Mouse (Mus musculus) mouse trophoblast stem cell (cell line): ENCODE measurements around the gene Olfr132.
"Not testable (repeated sequence)": the region's sequence is repeated elsewhere in the genome, so short reads cannot be mapped to it uniquely, and the experiment has no call there.

Experiments
- in situ Hi-C, 2 experiments: fragments of 300-500 bp; cut with MseI, MboI; formaldehyde crosslinking; loops; 2 replicates in 1 of 2; 3 replicates in 1 of 2; pipeline ENCODE4 v1.15.1; 2025

Olfr132 gene

DNA sequence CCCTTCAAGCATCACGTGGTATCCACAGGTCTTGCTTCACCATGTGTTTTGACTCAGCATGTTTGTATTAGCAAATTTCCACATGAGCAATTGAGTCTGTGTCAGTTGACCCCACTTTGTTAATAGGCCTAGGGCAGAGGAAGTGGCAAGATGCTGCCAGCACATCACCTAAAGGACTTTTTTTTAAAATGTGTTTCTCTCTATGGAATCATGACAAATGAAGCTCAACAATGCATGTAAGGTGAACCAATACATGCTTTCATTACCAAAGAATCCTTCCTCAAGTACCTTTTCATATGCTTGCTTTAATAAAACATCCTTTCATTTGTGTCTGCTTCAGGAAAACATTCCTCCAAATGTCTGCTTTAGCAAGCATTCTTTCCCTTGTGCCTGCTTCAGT lies at the start of gene Olfr132:
Olfr132 (minus strand) TSS at position 101 of the 400 bp plus-strand sequence.
- in situ Hi-C loops = no loop called here

DNA sequence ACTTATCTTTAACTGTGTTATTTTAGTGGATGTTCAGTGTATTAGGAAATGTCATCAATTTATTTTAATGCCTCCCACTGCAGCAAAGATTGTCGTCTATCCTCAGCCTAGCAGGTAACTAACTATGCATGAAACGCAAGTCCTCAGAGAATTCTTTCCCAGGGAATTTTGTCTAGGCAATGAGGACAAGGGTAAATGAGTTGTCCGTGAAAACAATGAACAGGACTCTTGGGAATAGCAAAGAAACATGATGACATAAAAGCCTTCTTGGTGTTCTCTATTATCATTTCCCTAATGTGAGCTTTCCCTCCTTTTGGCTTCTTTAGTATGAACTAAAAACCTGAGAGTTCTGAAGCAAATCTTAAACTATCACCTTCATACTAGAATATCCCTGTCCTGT lies 36.8 kb upstream of the Olfr132 start, which contains the start of gene Olfr134:
Olfr134 (plus strand) TSS at position 301 of the 400 bp plus-strand sequence.
- in situ Hi-C loops = no loop called here

DNA sequence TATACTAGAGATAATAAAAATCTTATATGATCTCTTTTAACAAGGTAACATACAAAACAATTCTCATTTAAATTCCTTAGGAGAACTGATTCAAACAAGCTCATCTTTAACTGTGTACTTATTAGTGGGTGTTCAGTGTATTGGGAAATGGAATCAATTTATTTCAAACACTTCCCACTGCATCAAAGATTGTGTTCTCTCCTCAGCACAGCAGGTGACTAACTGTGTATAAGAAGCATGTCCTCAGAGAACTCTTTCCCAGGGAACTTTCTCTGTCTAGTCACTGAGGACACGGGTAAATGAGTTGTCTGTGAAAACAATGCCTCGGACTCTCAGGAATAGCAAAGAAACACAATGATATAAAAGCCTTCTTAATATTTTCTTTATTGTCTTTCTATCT lies 10.7 kb upstream of the Olfr132 start, which contains the start of gene Olfr133:
Olfr133 (plus strand) TSS at position 301 of the 400 bp plus-strand sequence.
- in situ Hi-C loops = no loop called here

DNA sequence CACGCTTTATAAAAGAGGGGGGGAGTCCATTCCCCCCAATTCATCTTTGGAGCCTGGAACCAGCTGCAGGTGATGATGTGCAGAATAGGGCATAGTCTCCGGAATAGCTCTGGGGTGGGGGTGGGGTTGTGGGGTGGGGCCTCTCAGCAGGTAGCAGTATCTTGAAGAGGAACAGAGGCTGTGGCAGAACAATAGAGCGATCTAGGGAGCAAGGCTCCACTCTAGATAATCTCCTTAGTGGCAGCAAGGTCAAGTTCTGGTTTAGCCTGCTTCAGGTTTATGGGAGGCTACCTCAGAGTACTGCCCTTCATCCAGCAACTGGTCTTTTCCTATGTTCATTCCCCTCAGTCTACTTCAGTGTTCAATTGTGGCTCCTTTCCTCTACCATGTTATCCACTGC lies 9.0 kb downstream of the Olfr132 start:
- in situ Hi-C loops = not testable (repeated sequence)

DNA sequence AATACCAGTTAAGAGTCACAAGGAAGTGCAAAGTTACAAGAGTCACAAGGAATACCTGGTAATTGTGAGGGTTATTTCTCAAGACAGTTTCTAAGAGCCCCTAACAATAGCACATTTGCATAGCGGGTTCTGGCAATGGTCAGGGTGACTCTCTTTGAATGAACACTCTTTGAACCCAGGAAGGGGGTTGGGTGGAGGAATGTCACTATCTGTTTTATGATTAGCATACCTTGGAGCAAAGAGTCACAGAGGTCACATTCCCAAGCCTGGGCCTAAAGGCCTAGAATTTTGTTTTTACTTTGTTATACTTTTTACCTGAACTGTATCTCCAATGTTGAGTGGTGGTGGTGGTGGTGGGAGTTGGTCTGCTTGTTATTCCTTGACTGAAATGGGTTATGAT lies 10.1 kb downstream of the Olfr132 start:
- in situ Hi-C loops = not testable (repeated sequence)

DNA sequence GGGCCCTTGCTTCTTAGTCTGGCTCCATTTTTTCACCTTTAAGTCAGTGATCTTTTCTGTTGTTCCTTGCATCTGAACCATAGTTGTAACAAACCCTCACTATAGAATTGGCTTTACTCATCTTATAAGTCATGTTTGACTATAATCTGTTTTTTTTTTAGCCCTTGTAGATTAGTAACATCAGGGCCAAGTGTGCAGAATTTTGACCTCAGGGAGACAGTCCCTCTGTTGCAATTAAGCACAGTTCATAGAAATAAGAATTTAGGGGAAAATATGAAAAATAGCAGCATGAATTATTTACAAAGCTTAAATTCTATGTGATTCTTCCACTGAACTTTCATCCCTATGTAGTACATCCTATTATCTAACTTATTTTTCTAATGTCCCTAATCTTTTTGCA lies 45.7 kb downstream of the Olfr132 start, which contains the start of gene Olfr131:
Olfr131 (minus strand) TSS at position 101 of the 400 bp plus-strand sequence.
- in situ Hi-C loops = no loop called here

DNA sequence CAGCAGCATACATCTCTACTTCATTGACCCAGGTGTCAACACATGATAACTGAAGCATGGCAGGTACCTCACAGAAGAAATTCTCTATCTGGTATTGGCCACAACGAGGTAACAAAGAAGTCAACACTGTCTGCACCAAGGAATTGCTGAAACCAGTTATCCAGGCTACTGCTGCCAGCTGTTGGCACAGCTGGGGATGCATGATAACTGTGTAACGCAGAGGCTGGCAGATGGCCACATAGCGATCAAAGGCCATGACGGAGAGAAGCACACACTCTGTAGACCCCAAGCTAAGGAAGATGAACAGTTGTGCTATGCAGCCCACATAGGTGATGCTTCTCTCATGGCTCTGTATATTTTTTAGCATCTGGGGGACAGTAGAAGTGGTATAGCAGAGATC lies 52.0 kb downstream of the Olfr132 start:
- in situ Hi-C loops = no loop called here
